Mouse (Mus musculus): ENCODE results near the gene Coro6.

The Coro6 gene

DNA sequence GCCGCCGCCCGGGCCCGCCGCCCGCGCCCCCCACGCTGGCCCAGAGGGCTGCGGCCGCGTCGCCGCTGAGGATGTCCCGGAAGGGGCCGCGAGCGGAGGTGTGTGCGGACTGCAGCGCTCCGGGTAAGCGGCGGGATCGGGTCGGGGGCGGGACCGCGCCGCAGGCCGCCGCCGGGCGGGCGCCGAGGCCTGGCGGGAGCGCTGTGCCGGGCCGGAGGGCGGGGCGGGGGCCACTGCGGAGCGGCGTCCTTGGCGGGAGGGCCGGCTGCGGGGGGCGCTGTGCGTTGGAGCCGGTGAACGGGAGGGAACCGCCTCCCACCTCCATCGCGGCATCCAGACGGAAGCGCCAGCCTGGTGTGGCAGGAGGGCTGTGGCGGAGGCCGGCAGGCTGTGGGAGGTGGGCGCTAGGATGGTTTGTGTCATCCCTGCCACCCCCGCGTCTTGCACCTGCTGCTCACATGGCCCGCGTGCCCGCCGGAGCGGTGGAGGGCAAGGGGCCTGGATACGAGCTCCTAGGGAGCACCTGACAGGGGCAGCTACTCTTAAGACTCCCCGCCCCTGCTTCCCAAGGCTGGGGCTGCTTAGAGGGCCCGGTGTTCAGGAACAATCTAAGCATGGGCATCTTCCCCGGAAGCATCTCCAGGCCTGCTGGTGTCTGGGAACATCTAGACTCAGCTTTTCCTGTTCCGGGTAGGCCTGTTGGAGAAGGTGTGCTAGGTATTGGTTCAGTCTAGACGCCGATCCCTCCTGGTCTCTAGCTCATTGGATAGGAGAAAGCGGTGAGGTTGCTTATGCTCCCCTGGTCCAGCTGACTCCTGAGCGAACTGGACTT is 31.5 kb downstream of the Coro6 start, which contains the start of gene Git1:
Gene Git1 (plus strand): TSS at position 51 of the 832 bp plus-strand sequence.
- peak; percentile 41 to 80 for DNase-seq (ENCODE audit: low spot score in 2 of 2)

DNA sequence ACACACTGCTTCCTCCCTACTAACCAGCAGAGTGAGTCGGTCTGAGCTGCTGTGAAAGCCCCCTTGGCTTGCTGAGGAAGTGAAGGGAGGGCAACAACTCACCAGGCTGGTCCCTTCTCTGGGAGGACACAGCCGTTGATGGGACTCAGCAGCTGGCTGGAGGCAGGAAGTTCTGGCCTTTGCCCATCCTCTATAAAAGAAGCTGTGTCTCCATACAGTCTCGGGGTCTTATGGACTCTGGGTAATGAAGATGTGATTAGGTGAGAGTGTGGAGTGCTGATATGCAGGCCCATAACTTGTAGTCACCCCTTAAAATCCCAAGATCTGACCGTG is 32.1 kb downstream of the Coro6 start:
- no peak for DNase-seq (ENCODE audit: low spot score in 2 of 2)

DNA sequence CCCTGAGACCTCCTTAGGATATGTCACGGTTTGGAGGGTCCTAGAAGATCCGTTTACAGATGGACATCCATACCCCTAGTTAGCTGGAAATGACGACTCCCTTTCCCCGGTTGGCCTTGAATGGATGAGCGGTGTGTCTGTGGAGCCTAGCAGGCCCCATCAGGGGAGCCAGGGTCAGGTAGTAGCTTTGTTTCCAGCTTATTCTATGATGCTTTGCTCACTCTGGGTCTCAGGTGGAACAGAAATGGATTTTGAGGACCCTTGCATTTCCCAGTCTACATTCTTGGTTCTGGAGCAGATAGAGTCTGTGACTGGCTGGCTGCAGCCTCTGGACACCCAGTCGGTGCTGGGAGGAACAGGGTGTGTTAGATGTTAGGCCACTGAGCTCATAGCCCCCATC is 32.6 kb downstream of the Coro6 start:
- DNase-seq (ENCODE audit: low spot score in 2 of 2) = no peak

DNA sequence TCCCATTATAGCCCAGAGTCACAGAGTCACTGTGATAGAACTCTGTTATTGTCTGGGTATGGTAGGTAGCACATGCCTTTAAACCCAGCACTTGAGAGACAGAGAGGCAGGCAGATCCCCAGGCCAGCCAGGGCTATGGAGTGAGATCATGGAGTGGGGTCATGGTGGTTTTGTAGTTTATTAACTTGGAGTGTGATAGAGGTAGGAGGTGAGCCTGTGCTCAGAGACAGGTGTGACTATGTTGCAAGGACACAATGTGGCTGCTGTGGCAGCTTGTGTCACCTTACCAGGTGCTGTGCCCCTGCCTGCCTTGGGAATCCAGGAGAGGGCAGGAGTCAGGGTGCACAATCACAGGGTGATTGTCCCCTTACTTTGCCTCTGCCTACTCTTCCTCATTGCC is 33.3 kb downstream of the Coro6 start:
- no peak for DNase-seq (ENCODE audit: low spot score in 2 of 2)

DNA sequence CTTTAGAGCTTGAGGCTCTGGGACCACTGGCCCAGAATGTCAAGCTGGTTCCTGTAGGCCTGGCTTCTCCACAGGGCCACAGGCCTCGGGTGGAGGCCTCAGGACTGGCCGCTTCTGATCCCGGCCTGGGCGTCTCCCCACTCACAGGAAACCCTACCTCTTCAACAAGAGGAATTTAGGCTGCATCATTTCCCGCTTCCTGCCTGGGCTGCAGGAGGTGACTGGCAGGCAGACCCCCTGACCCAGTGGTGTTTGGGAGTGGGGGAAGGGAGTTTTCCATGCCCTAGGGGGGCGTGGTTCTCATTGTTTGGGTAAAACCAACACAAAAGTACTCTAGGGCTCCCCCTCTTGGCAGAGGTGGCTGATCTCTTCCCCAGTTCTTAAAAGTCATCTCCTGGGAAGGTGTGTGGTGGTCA is 35.1 kb downstream of the Coro6 start:
- DNase-seq (ENCODE audit: low spot score in 2 of 2) = peak; percentile 56 to 80

DNA sequence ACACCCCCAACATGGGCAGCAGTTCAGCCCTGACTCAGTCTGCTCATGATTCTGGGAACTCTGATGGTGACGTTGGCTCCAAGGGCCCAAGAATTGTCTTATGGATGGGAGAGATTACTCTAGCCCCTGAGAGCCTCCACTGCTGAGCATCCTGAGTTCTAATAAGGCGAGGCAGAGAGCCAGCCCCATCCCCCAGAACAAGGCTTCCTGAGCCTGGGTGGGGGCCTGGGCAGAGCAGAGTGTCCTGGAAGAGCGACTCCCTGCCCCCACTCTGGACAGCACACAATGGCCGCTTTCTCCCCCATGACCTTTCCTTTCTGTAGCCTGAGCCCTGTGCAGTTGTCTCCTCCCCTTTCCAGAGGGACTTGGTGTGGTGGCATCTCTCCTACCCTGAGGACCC is 35.6 kb downstream of the Coro6 start:
- no peak for DNase-seq (ENCODE audit: low spot score in 2 of 2)

DNA sequence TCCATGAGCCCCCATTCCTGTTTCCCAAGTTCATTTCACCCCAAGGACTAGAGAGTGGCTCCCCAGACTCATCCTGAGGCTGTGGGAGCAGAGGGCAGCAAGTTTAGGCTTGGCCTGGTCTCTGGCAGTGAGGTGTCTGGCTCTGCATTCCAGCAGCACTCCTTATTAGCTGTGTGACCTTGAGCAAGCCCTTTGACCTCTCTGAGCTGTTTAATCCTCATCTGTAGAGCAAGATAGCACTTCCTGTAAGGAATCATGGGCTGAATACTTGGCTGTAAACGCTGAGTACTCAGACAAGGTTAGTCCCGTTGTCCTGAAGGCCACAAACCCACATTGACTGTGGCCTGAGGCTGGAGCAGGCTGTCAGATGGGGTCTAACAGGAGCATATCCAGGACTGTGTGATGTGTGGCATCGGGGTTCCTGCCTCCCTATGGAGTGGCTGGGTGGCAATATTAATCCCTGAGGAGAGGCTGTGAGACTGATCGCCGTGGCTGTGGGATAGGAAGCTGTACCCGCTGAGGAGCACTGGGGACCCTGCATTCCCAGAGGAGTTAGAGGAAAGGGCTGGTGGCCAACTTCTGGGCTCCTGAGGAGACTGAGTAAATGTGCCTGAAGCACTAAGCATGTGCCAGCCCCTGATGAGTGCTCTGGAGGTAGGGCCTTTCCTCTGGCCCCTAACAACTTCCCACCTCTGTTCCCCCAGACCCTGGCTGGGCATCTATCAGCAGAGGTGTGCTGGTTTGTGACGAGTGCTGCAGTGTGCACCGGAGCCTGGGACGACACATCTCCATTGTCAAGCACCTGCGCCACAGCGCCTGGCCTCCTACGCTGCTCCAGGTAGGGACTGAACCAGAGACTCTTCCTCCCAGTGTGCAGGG is 36.3 kb downstream of the Coro6 start:
- DNase-seq (ENCODE audit: low spot score in 2 of 2) = no peak

DNA sequence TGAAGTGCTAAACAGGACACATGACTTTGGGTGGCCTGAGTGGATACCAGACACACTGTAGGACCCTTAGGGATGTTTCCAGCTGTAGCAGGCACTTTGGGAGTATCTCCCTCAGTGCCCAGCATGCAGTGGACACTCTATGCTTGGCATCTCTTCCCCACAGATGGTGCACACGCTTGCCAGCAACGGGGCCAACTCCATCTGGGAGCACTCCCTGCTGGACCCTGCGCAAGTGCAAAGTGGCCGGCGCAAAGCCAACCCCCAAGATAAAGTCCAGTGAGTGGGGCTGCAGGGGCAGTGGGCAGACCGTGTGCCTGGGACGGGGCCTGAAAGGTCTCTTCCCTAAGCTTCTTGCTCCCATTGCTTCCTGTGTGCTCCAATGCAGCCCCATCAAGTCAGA is 37.1 kb downstream of the Coro6 start:
- no peak for DNase-seq (ENCODE audit: low spot score in 2 of 2)

DNA sequence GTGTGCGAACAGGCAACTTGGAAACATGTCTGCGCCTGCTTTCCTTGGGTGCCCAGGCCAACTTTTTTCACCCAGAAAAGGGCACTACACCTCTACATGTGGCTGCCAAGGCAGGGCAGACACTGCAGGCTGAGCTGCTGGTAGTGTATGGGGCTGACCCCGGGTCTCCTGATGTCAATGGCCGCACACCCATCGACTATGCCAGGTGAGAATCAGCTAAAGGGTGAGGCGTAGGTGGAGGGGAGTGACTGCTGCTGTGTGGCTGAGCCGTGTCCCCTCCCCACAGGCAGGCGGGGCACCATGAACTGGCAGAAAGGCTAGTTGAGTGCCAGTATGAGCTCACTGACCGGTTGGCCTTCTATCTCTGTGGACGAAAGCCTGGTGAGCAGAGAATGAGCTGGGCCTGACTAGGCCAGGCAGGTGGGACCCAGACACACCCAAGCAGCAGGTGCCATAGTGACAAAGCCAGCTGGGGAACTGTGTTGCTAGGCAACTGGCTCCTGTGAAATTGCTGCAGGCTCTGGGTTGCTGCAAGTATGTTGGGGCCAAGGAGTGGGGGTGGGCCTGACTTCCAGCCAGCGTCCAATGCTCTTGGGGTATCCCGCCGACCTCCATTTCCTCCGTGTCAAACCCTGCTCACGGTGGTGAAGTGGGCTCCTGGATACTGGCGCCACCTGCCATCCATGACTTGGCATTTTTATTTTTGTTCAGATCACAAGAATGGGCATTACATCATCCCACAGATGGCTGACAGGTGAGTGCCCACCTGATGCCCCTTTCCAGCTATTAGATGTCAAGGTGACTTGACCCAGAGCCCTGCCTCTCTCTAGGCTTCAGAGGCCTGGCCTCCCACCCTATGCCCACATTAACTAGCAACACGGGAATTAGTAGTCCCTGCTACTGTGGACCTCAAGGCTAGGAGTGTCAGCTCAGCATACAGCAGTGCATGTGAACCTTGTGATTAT is 38.4 kb downstream of the Coro6 start:
- DNase-seq (ENCODE audit: low spot score in 2 of 2) = no peak

DNA sequence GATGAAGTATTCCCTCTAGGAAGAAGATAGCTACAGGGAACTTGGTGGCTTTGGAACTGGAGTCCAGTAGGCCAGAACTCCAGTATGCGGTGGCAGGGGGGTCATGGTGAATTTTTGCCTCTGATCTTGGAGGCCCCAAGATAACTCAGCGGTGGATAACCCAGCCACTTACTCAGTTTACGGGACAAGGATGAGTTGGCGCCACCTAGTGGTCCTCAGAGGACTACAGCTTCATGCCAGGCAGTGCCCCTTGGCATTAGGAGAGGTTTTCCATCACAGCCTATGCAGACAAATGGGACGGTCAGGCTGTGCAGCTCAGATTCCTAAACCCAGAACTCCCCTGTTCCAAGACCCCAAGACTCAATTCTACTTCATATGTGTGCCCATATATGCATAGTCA is 39.2 kb downstream of the Coro6 start:
- DNase-seq (ENCODE audit: low spot score in 2 of 2) = peak; percentile 74 to 90

DNA sequence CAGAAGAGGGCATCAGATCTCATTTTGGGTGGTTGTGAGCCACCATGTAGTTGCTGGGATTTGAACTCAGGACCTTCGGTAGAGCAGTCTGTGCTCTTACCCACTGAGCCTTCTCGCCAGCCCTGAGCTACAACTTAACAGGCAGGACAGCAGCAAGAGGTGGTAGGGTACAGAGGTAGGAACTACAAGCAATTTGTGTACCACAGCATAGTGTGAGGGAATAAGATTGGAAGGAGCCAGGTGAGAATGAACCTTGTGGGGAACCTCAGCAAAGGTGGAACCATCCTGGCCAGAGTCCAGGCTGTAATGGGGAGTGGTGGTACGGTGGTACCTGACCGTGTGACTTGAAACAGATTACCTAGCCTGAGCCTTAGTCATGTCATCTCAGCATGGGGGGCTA is 39.8 kb downstream of the Coro6 start:
- no peak for DNase-seq (ENCODE audit: low spot score in 2 of 2)

DNA sequence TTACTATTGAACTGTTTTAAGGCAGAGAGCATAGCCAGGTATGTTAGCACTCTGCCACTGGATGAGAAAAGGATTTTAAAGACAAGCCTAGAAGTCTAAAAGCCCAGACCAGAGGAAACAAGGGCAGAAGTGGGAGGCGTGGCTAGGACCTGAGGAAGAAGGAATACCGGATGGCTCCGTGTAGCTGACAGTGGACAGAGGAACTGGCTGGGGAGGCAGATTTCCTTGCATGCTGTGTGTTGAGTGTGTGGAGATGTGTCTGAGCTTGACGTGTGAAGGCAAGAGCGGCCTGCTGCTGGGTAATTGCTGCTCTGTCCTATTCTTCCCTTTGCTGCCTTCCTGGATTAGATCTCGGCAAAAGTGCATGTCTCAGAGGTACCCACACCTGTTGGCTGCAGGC is 40.3 kb downstream of the Coro6 start:
- no peak for DNase-seq (ENCODE audit: low spot score in 2 of 2)

DNA sequence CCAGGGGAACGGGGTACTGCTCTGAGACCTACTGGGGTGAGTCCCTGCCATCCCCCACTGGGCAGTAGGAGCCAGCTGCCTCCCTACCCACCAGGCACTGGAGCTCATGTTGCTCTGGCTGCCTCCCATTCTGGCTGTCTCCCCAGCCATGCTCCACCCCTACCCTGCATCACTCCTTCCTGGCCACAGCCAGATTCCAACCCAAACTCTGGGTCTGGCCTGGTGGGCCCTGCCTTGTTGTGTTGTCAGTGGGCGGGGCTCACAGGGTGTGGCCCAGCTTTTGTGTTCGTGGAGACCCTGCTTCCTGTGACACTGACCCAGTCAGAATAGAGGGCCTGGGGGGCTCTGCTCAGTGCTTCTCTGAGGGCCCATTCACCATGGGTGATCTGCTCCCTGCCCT is 41.3 kb downstream of the Coro6 start:
- DNase-seq (ENCODE audit: low spot score in 2 of 2) = no peak

DNA sequence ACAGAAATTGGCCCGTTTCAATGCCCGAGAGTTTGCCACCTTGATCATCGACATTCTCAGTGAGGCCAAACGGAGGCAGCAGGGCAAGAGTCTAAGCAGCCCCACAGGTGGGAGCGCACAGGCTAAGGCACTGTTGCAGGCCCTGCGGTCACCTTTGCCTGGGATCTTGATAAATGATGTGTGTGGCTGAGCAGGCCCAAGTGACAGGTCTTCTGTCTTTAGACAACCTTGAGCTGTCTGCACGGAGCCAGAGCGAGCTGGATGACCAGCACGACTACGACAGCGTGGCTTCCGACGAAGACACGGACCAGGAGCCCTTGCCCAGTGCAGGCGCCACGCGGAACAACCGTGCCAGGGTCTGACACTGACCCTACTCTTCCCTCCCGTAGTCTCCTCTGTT is 42.2 kb downstream of the Coro6 start:
- no peak for DNase-seq (ENCODE audit: low spot score in 2 of 2)

DNA sequence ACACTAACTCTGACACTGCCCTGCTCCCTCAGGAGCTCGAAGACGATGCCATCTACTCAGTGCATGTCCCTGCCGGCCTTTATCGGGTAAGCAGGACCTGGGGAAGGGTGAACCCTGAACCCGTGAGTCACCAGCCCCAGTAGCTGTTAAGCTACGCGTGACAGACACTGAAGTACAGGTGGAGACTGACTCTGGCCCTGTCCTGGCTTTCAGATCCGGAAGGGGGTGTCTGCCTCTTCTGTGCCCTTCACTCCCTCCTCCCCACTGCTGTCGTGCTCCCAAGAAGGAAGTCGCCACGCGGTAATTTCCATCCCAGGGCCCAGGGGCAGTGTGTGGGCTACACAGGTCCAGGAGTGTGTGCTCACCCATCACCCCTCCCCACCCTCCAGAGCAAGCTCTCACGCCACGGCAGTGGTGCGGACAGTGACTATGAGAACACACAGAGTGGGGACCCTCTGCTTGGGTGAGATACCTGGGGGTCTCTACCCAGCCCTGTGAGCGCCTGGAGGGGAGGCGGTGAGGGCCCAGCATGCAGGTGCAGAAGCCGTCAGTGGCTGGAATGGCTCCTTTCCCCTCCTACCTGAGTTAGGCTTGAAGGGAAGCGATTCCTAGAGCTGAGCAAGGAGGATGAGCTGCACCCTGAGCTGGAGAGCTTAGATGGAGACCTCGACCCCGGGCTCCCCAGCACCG is 43.2 kb downstream of the Coro6 start:
- DNase-seq (ENCODE audit: low spot score in 2 of 2) = no peak

DNA sequence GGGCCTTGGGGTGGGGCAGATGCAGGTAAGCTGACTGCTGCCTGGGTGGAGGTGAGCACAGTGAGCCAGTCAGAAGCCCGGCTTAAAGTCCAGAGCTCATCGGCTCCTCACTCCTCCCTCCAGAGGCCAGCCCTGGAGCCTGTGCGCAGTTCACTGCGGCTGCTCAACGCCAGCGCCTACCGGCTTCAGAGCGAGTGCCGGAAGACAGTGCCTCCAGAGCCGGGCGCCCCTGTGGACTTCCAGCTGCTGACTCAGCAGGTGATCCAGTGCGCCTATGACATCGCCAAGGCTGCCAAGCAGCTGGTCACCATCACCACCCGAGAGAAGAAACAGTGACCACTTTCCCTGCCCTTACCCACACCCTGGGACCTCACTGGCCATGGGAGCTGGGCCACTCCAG is 44.1 kb downstream of the Coro6 start:
- DNase-seq (ENCODE audit: low spot score in 2 of 2) = peak in 1 of 2 experiments; percentile 63

DNA sequence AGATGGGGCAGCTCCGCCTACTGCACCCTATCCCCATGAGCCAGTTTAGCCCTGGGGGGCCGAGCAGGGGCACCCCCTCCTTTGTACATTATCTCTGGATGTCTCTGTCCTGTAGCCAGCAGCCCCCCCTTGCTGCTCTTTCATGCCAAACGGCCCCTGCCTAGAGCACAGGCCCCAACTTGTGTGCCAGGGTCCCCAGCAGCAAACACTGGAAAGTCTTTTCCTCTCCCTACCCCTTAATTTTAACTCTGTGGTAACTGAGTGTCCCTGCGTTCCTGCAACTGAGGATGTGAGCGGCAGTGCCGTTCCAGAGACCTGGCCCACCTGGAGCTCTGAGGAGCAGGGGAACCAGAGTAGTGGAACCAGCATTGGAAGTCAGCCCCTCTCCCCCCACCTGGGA is 44.7 kb downstream of the Coro6 start:
- DNase-seq (ENCODE audit: low spot score in 2 of 2) = no peak

DNA sequence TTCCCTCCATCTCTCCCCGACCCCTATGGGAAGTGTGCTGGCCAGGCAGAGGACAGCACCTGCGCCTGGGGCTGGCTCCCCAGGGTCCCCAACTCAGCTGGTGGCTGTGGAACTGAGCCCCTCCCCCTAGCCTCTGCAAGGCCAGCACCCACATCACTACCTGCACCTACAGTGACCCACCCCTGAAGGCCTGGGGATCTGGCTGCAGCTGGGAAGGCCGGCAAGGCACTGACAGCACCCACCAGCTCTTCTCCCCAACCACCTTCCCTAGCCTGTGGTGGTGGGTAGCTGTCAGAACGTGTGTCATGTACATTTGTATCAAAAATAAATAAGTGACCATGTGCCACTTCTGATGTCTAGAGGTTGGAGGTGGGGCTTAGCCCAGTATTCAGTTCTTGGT is 45.2 kb downstream of the Coro6 start:
- DNase-seq (ENCODE audit: low spot score in 2 of 2) = no peak

DNA sequence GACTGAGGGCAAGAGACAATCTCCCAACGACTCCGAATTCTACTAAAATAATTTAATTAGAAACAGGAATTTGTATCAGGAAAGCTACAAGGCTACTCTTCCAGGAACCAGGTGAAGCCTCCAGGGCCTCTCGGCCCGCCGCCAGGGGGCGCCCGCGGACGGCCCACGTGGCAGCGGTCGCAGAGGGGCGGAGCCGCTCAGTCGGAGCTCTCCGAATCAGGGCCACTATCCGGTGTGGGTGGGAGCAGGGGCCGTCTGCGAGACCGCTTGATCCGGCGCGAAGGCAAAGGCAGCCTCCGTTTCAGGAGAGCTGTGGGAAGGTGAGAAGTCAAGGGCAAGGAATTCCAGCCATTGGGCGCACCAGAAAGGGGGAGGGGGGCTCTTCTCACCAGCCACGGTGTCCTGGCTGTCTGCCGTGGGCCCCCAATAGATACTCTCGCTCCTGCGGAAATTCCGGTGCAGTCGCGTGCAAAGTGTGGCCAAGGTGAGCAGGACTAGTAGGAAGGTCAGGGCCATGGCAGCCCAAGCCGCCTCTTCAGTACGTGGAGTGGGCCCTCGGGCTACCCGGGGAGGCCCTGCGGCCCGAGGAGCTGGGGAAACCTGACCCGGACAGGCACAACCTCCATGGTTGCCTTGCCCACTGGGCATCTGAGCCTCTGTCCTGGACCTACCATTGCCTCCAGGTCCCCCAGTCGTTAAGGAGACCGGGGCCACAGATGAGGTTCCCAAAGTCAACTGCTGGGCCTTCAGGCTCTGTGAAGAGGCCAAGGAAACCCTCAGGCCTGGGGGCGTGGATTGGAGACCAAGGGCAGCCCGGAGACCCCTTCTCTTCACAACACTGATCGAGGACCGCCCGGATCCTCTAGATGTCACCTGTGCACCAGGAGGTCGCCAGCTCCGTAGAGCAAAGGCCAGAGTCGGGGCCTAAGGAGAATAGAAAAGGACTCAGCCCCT is 46.1 kb downstream of the Coro6 start:
- DNase-seq (ENCODE audit: low spot score in 2 of 2) = peak; percentile 83 to 95

DNA sequence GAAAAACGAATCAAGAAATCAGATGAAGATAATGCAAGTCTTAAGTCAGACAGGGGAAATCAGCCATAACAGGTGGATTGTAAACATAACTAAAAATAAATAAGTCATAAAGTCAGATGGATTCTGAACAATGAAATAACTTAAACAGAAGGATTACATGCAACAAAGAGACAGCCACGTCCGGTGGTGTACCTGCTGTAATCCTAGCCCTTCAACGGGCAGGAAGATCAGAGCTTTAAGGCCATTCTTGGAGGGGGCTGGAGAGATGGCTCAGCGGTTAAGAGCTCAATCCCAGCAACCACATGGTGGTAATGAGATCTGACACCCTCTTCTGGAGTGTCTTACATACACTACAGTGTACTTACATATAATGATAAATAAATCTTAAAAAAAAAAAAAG is 49.1 kb downstream of the Coro6 start:
- peak in 1 of 2 experiments; percentile 54 for DNase-seq (ENCODE audit: low spot score in 2 of 2)
